ENCODE assay signal across 8 mouse cellular contexts in genomic region chr6:124808358-124809012, GRCm38 (mm10). TPM values are rescaled to one million over a fixed set of nuclear protein-coding genes. Genes with fewer than 3 reads are reported as not detected.
A peak's percentile ranks its signal among the peaks of the same experiment; 100 is the strongest.
DNase-seq lines count a peak whose midpoint lies in the region; ATAC-seq and TF ChIP-seq lines count a peak whose summit lies in the region.

Gene Spsb2, plus strand, starts transcription at chr6:124808661.

- no peaks in the 10 kb centered on the region for H3K9me3 ChIP-seq in ES-Bruce4 (replicated peaks; ENCODE audit: control insufficient read depth, insufficient read depth, low read length, poor library complexity, severe bottlenecking)
- no peaks in the 10 kb centered on the region for H3K9me3 ChIP-seq in erythroblast, embryonic 14.5 days (ENCODE audit: control insufficient read depth, low read length)
- no peaks in the 10 kb centered on the region for H3K9me3 ChIP-seq in heart, embryonic 16.5 days (replicated peaks; ENCODE audit: control insufficient read depth, low read length)

- no peaks in the 10 kb centered on the region for H3K27me3 ChIP-seq in ES-Bruce4 (ENCODE audit: control insufficient read depth, insufficient read depth, low read length, poor library complexity, severe bottlenecking)
- H3K27me3 ChIP-seq in erythroblast, embryonic 14.5 days (ENCODE audit: control insufficient read depth) = no peaks in the 10 kb centered on the region
- H3K27me3 ChIP-seq in heart, embryonic 16.5 days (ENCODE audit: control insufficient read depth, insufficient read depth, low read length) = no peaks in the 10 kb centered on the region

- H3K36me3 ChIP-seq in ES-Bruce4 (ENCODE audit: control insufficient read depth, insufficient read depth, low read length, poor library complexity, severe bottlenecking) = peaks cover 8% of the 10 kb centered on the region
- H3K36me3 ChIP-seq in erythroblast, embryonic 14.5 days (ENCODE audit: control insufficient read depth) = peaks cover 33% of the 10 kb centered on the region
- peaks cover 18% of the 10 kb centered on the region for H3K36me3 ChIP-seq in heart, embryonic 16.5 days (ENCODE audit: control insufficient read depth, insufficient read depth)

- H3K4me1 ChIP-seq in ES-Bruce4 (ENCODE audit: control insufficient read depth, insufficient read depth, low read length) = no peaks in the 10 kb centered on the region
- peaks cover 73% of the 10 kb centered on the region for H3K4me1 ChIP-seq in erythroblast, embryonic 14.5 days (ENCODE audit: control insufficient read depth)
- H3K4me1 ChIP-seq in heart, embryonic 16.5 days (ENCODE audit: control insufficient read depth, insufficient read depth, low read length) = peaks cover 59% of the 10 kb centered on the region

- no peak for TF ChIP-seq POLR2A in ES-Bruce4 (IDR thresholded peaks at IDR 0.05; ENCODE audit: insufficient read depth, low read length)

- peak within 1 kb of the TSS; percentile 19 for H3K27ac ChIP-seq in ES-Bruce4 (ENCODE audit: insufficient read depth, low read length)
- peak within 1 kb of the TSS; percentile 92 for H3K27ac ChIP-seq in heart, embryonic 16.5 days (ENCODE audit: low read length)

- WGBS in heart, embryonic 16.5 days = 4% methylated on average over 29 of the region's 29 CpGs

- H3K4me3 ChIP-seq in ES-Bruce4 (ENCODE audit: low read depth, low read length) = peak within 1 kb of the TSS; percentile 93
- peak within 1 kb of the TSS; percentile 72 for H3K4me3 ChIP-seq in erythroblast, embryonic 14.5 days (replicated peaks)
- peak within 1 kb of the TSS; percentile 79 for H3K4me3 ChIP-seq in heart, embryonic 16.5 days (ENCODE audit: low read length)

- peak; percentile 88 to 91 for DNase-seq in adrenal gland, postnatal 36 days
- peak; percentile 81 to 92 for DNase-seq in kidney, postnatal 25 days
- peak; percentile 80 for DNase-seq in lung, postnatal 25 days (ENCODE audit: low spot score)
- peak; percentile 80 for DNase-seq in ovary, postnatal 36 days (ENCODE audit: low spot score)
- DNase-seq in yolk sac, embryonic 10.5 days (ENCODE audit: low spot score) = peak; percentile 92

- peak; percentile 43 for ATAC-seq in heart, embryonic 16.5 days (replicated peaks; ENCODE audit: extremely low read depth, insufficient read depth, low FRiP score)

- peak within 1 kb of the TSS; percentile 100 for H3K4me2 ChIP-seq in heart, embryonic 16.5 days (ENCODE audit: low read depth, low read length)

- no peak for TF ChIP-seq EP300 in ES-Bruce4 (IDR thresholded peaks at IDR 0.05; ENCODE audit: insufficient read depth, low read depth, low read length)

- TF ChIP-seq CTCF in ES-Bruce4 (IDR thresholded peaks at IDR 0.05; ENCODE audit: low read depth, low read length) = no peak

- H3K9ac ChIP-seq in ES-Bruce4 (ENCODE audit: low read depth, poor library complexity, severe bottlenecking) = peak within 1 kb of the TSS; percentile 75
- peak within 1 kb of the TSS; percentile 92 for H3K9ac ChIP-seq in heart, embryonic 16.5 days (ENCODE audit: low read length)

RNA-seq across cellular contexts. Expression of gene Spsb2, which starts in this region (rescaled TPM):
- polyA plus RNA-seq in ES-Bruce4 (2011; ENCODE audit: insufficient read depth, insufficient read length, low read depth, missing spikeins) = 4.6 and 5.4 TPM in 2 replicates
- total RNA-seq in adrenal gland, postnatal 36 days (2021) = 10 to 100 TPM; 16.9 to 25.4 TPM
- 0.77 and 0.81 TPM in 2 replicates for polyA plus RNA-seq in erythroblast, embryonic 14.5 days (2012)
- 7.4 and 9.2 TPM in 2 replicates for polyA plus RNA-seq in heart, embryonic 16.5 days (2015; fragmentation: Nextera tagmentation; extraction: Ambion mirVana)

Comparison
In these comparisons a context has a peak if more than half of its experiments do, and no peak if none do; other contexts are left out.
1. Peak in every context shown above with its lines: DNase-seq, ATAC-seq, H3K4me3 ChIP-seq and H3K27ac ChIP-seq.